Mouse (Mus musculus) heart, embryonic 13.5 days (tissue): ENCODE results near the gene Ptpn22. TPM values are rescaled to one million over a fixed set of nuclear protein-coding genes. Genes with fewer than 3 reads are reported as not detected.
"Not testable (repeated sequence)": the region's sequence is repeated elsewhere in the genome, so short reads cannot be mapped to it uniquely, and the experiment has no call there.

Experiments used
- ATAC-seq: fragments of 200-750 bp; cut with Nextera tagmentation; 2 replicates; pipeline ENCODE4 v1.8.0; 2017; ENCODE audit warnings: moderate TSS enrichment; ENCODE audit not compliant: insufficient number of reproducible peaks, low FRiP score, low TSS enrichment; ENCODE audit errors: extremely low read depth
- H3K27ac ChIP-seq: fragments of 300-500 bp; sonication (generic); replicated peaks from 2 replicates; pipeline ENCODE4 v1.5.1; 2015; ENCODE audit warnings: moderate library complexity, mild to moderate bottlenecking, inconsistent platforms
- H3K27me3 ChIP-seq: fragments of 300-500 bp; sonication (generic); replicated peaks from 2 replicates; pipeline ENCODE4 v1.6.1; 2015; ENCODE audit warnings: mild to moderate bottlenecking, inconsistent platforms
- H3K36me3 ChIP-seq: fragments of 300-500 bp; sonication (generic); 2 replicates; pipeline ENCODE4 v1.6.1; 2015; ENCODE audit warnings: mild to moderate bottlenecking, inconsistent platforms
- H3K4me1 ChIP-seq: fragments of 300-500 bp; sonication (generic); 2 replicates; pipeline ENCODE4 v1.6.1; 2015; ENCODE audit warnings: inconsistent platforms
- H3K4me2 ChIP-seq: fragments of 300-500 bp; sonication (generic); 2 replicates; pipeline ENCODE4 v1.6.1; 2015; ENCODE audit warnings: inconsistent platforms, mild to moderate bottlenecking, moderate library complexity
- H3K4me3 ChIP-seq: fragments of 300-500 bp; sonication (generic); 2 replicates; pipeline ENCODE4 v1.5.1; 2015; ENCODE audit warnings: moderate library complexity, mild to moderate bottlenecking, inconsistent platforms
- H3K9ac ChIP-seq: fragments of 300-500 bp; sonication (generic); 2 replicates; pipeline ENCODE4 v1.6.1; 2015; ENCODE audit warnings: inconsistent platforms, mild to moderate bottlenecking, moderate library complexity
- H3K9me3 ChIP-seq: fragments of 300-500 bp; sonication (generic); 2 replicates; pipeline ENCODE4 v1.6.1; 2016; ENCODE audit warnings: inconsistent platforms
- WGBS: fragments of 180-500 bp; shearing (Covaris S2); methylation state at CpG from one replicate; pipeline ENCODE4 v1.1.7; 2015; ENCODE audit warnings: mixed read lengths; 5-methylcytosine and 5-hydroxymethylcytosine counted together
- polyA plus RNA-seq: library from polyadenylated mRNA; unstranded; fragments of >200 nt; fragmentation: Nextera tagmentation; extraction: Ambion mirVana; gene quantifications from 2 replicates; pipeline ENCODE4 v1.2.1, GENCODE M21; 2015

Ptpn22 gene
- polyA plus RNA-seq, 1 experiment from 2014 or later: 0.76 TPM

- WGBS: 85% methylated on average over 5 of the region's 5 CpGs
- Histone ChIP-seq H3K9me3 (no peaks in the 10 kb centered on the region; the same call in 1 of the 2 replicates), H3K27me3 (no peaks in the 10 kb centered on the region), H3K27ac (no peak overlapping the region), H3K4me3 (no peak overlapping the region), H3K4me2 (no peak overlapping the region), H3K4me1 (peaks cover 14% of the 10 kb centered on the region), H3K9ac (no peak overlapping the region), H3K36me3 (no peaks in the 10 kb centered on the region)
- no peak for ATAC-seq
Measured at GRCm38 (mm10) chr3:103836453-103836852, 23.1 kb upstream of the Ptpn22 start.

- H3K27me3 ChIP-seq: no peaks in the 10 kb centered on the region
- peaks cover 4% of the 10 kb centered on the region; the same call in 1 of the 2 replicates for H3K9me3 ChIP-seq
- no peak overlapping the region for H3K27ac ChIP-seq
- no peak for ATAC-seq
- no peaks in the 10 kb centered on the region for H3K4me1 ChIP-seq
- 87% methylated on average over 6 of the region's 6 CpGs for WGBS
- H3K4me2 ChIP-seq: no peak overlapping the region
- no peaks in the 10 kb centered on the region for H3K36me3 ChIP-seq
- no peak overlapping the region for H3K4me3 ChIP-seq
- H3K9ac ChIP-seq: no peak overlapping the region
Measured at GRCm38 (mm10) chr3:103839711-103840110, 19.9 kb upstream of the Ptpn22 start.

GRCm38 (mm10) chr3:103840195-103840594 lies 19.4 kb upstream of the Ptpn22 start:
- not testable (repeated sequence) for H3K4me1 ChIP-seq, H3K27me3 ChIP-seq, H3K4me3 ChIP-seq, H3K9me3 ChIP-seq, H3K36me3 ChIP-seq, ATAC-seq, H3K27ac ChIP-seq, H3K4me2 ChIP-seq, H3K9ac ChIP-seq
- WGBS: 78% methylated on average over 3 of the region's 3 CpGs

- H3K9me3 ChIP-seq, H3K9ac ChIP-seq, H3K36me3 ChIP-seq, ATAC-seq, H3K4me1 ChIP-seq, H3K4me3 ChIP-seq, H3K27ac ChIP-seq, H3K27me3 ChIP-seq, H3K4me2 ChIP-seq: not testable (repeated sequence)
- 83% methylated on average over 7 of the region's 7 CpGs for WGBS
Measured at GRCm38 (mm10) chr3:103840946-103841345, 18.6 kb upstream of the Ptpn22 start.

GRCm38 (mm10) chr3:103850644-103851363 lies 8.8 kb upstream of the Ptpn22 start:
- 68% methylated on average over 9 of the region's 9 CpGs for WGBS
- ATAC-seq: no peak
- Histone ChIP-seq H3K4me1 (no peaks in the 10 kb centered on the region), H3K27ac (no peak overlapping the region), H3K9ac (no peak overlapping the region), H3K36me3 (no peaks in the 10 kb centered on the region), H3K27me3 (no peaks in the 10 kb centered on the region), H3K4me3 (no peak overlapping the region), H3K4me2 (no peak overlapping the region), H3K9me3 (no peaks in the 10 kb centered on the region)

- Histone ChIP-seq H3K4me2 (no peak overlapping the region), H3K27me3 (no peaks in the 10 kb centered on the region), H3K4me1 (no peaks in the 10 kb centered on the region), H3K4me3 (no peak overlapping the region), H3K9me3 (no peaks in the 10 kb centered on the region), H3K9ac (no peak overlapping the region), H3K36me3 (no peaks in the 10 kb centered on the region), H3K27ac (no peak overlapping the region)
- no peak for ATAC-seq
- 81% methylated on average over 6 of the region's 6 CpGs for WGBS
Measured at GRCm38 (mm10) chr3:103851481-103851880, 8.1 kb upstream of the Ptpn22 start.

DNA sequence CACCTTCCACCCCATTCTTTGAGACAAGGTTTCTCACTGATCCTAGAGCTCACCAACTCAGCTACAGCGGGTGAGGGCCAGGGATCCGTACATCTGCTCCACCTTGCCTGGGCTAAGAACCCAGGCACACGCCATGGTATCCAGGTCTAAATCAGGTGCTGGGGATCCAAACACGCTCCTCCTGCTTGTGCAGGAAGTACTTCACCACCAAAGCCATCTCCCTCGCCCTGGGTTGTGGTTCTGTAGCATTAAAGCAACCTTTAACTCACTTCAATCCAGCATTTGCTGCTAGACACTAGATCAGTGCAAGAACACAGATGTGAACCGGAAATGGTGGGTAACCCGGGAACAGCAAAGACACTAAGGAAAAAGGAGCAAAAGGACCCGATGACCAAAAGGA lies 7.7 kb upstream of the Ptpn22 start:
- H3K4me1 ChIP-seq: no peaks in the 10 kb centered on the region
- no peak for ATAC-seq
- no peaks in the 10 kb centered on the region for H3K9me3 ChIP-seq
- no peaks in the 10 kb centered on the region for H3K36me3 ChIP-seq
- no peak overlapping the region for H3K4me3 ChIP-seq
- no peaks in the 10 kb centered on the region for H3K27me3 ChIP-seq
- H3K9ac ChIP-seq: no peak overlapping the region
- 84% methylated on average over 8 of the region's 8 CpGs for WGBS
- no peak overlapping the region for H3K4me2 ChIP-seq
- no peak overlapping the region for H3K27ac ChIP-seq

GRCm38 (mm10) chr3:103852565-103853299 lies 6.9 kb upstream of the Ptpn22 start:
- Histone ChIP-seq H3K4me2 (no peak overlapping the region), H3K9ac (no peak overlapping the region), H3K36me3 (no peaks in the 10 kb centered on the region), H3K4me1 (no peaks in the 10 kb centered on the region), H3K9me3 (no peaks in the 10 kb centered on the region), H3K4me3 (no peak overlapping the region), H3K27ac (no peak overlapping the region), H3K27me3 (no peaks in the 10 kb centered on the region)
- no peak for ATAC-seq
- WGBS: 79% methylated on average over 3 of the region's 3 CpGs

DNA sequence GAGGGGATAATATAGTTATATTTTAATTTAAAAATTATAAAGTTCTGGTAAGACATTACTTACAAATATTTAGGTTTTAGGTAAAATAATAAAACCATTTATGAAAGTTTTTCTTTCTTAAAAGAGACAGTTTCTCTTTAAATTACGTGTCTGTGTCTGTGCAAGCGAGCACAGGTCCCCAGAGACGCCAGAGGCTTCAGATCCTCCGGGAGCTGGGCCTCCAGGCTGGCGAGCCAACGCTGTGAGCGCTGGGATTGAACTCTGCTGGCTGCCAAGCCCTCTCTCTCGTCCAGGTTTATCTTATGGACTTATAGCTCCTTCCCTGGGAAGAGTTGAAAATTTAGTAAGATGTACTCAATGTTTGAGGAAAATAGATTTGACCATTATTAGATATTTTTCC lies 5.8 kb upstream of the Ptpn22 start:
- ATAC-seq: no peak
- WGBS: 53% methylated on average over 8 of the region's 8 CpGs
- Histone ChIP-seq H3K9ac (no peak overlapping the region), H3K27ac (no peak overlapping the region), H3K4me2 (no peak overlapping the region), H3K9me3 (no peaks in the 10 kb centered on the region), H3K27me3 (no peaks in the 10 kb centered on the region), H3K4me3 (no peak overlapping the region), H3K36me3 (no peaks in the 10 kb centered on the region), H3K4me1 (no peaks in the 10 kb centered on the region)

- Histone ChIP-seq H3K36me3 (no peaks in the 10 kb centered on the region), H3K4me1 (peaks cover 15% of the 10 kb centered on the region), H3K27me3 (no peaks in the 10 kb centered on the region), H3K9me3 (no peaks in the 10 kb centered on the region), H3K4me3 (no peak overlapping the region), H3K4me2 (no peak overlapping the region), H3K27ac (no peak overlapping the region), H3K9ac (no peak overlapping the region)
- WGBS: 86% methylated on average over 7 of the region's 7 CpGs
- no peak for ATAC-seq
Measured at GRCm38 (mm10) chr3:103857036-103857805, 2.4 kb upstream of the Ptpn22 start.

DNA sequence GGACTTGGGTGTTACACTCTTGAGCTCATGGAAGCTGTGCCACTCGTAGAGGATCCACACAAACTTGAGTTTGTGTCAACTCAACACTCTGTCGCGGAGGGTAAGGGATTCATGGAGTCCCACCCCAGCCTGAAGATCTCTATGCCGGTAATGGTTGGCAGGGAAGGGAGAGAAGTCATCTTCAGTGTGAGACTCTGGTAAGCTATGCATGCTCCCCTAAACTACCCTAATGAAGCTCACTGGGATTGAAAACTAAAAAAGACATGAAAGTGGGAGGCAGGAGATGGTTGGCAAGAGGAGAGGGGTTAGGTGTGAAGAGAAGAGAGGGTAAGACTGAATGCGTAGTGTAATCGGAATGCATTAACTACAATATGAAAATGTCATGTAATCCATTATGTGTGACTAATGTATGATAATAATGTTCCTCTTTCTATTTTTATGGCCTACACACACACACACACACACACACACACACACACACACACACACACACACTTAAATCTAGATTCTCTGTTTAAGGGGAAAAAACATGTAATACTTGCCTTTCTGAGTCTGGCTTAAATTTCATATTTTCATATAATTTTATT lies 1.5 kb upstream of the Ptpn22 start:
- WGBS: 80% methylated on average over 6 of the region's 6 CpGs

More for the DNA sequence above, 1.5 kb upstream of the Ptpn22 start:
- H3K27ac ChIP-seq: no peak overlapping the region
- no peak for ATAC-seq
- H3K27me3 ChIP-seq: no peaks in the 10 kb centered on the region
- H3K4me2 ChIP-seq: no peak overlapping the region
- no peaks in the 10 kb centered on the region for H3K9me3 ChIP-seq
- H3K36me3 ChIP-seq: no peaks in the 10 kb centered on the region
- H3K4me3 ChIP-seq: no peak overlapping the region
- no peak overlapping the region for H3K9ac ChIP-seq
- H3K4me1 ChIP-seq: peaks cover 15% of the 10 kb centered on the region
